Mouse (Mus musculus) right cerebral cortex, adult 2 months (tissue): ENCODE results near the gene Foxi1.
"Not testable (repeated sequence)": the region's sequence is repeated elsewhere in the genome, so short reads cannot be mapped to it uniquely, and the experiment has no call there.

Experiments used
- DNase-seq, 2 experiments: peaks; one replicate each; pipeline ENCODE4 v3.0.0; 2021 to 2022; ENCODE audit warnings: low spot score in 2 of 2

Gene Foxi1

GRCm38 (mm10) chr11:34207989-34208388 is at the start of gene Foxi1:
TSS of gene Foxi1 (minus strand) at chr11:34208089.
- DNase-seq = no peak

- no peak for DNase-seq
These were observed 35.1 kb upstream of the Foxi1 start for GRCm38 (mm10) chr11:34242979-34243378.

- DNase-seq = no peak
These were observed 32.4 kb upstream of the Foxi1 start for GRCm38 (mm10) chr11:34240252-34240651.

GRCm38 (mm10) chr11:34239691-34240090 is 31.8 kb upstream of the Foxi1 start:
- no peak for DNase-seq

- DNase-seq = no peak
These were observed 29.0 kb upstream of the Foxi1 start for GRCm38 (mm10) chr11:34236885-34237284.

- DNase-seq = peak; percentile 25 to 29
These were observed 28.3 kb upstream of the Foxi1 start for GRCm38 (mm10) chr11:34236091-34236759.

GRCm38 (mm10) chr11:34228758-34229364 is 21.0 kb upstream of the Foxi1 start:
- peak; percentile 83 to 84 for DNase-seq

- no peak for DNase-seq
These were observed 19.3 kb upstream of the Foxi1 start for GRCm38 (mm10) chr11:34227180-34227579.

- not testable (repeated sequence) for DNase-seq
These were observed 12.7 kb upstream of the Foxi1 start for GRCm38 (mm10) chr11:34220596-34220995.

GRCm38 (mm10) chr11:34212853-34213252 is 5.0 kb upstream of the Foxi1 start:
- peak; percentile 86 to 89 for DNase-seq

- DNase-seq = no peak
These were observed 5.1 kb downstream of the Foxi1 start for GRCm38 (mm10) chr11:34202769-34203168.

- no peak for DNase-seq
These were observed 12.7 kb downstream of the Foxi1 start for GRCm38 (mm10) chr11:34195142-34195541.

- DNase-seq = no peak
These were observed 13.5 kb downstream of the Foxi1 start for GRCm38 (mm10) chr11:34194158-34194941.

GRCm38 (mm10) chr11:34193658-34194057 is 14.2 kb downstream of the Foxi1 start:
- DNase-seq = no peak

- DNase-seq = no peak
These were observed 23.6 kb downstream of the Foxi1 start for GRCm38 (mm10) chr11:34184266-34184665.

GRCm38 (mm10) chr11:34181214-34182117 is 26.4 kb downstream of the Foxi1 start:
- DNase-seq = peak; percentile 20 to 27

- DNase-seq = no peak
These were observed 29.1 kb downstream of the Foxi1 start for GRCm38 (mm10) chr11:34178752-34179151.

- DNase-seq = peak in 1 of 2 experiments; percentile 17
These were observed 31.5 kb downstream of the Foxi1 start for GRCm38 (mm10) chr11:34176371-34176770.

GRCm38 (mm10) chr11:34171221-34171620 is 36.7 kb downstream of the Foxi1 start:
- no peak for DNase-seq

GRCm38 (mm10) chr11:34169464-34169894 is 38.4 kb downstream of the Foxi1 start:
- DNase-seq = no peak

GRCm38 (mm10) chr11:34166392-34166791 is 41.5 kb downstream of the Foxi1 start:
- no peak for DNase-seq

- DNase-seq = no peak
These were observed 42.6 kb downstream of the Foxi1 start for GRCm38 (mm10) chr11:34165278-34165677.
